Mouse (Mus musculus) liver, adult 2 months (tissue): ENCODE data around the gene Utrn.

Experiments
- CTCF ChIP-seq: fragments of 200-500 bp; IDR thresholded peaks from 2 replicates; pipeline ENCODE4 v1.5.1; 2011; ENCODE audit warnings: low read depth, low read length, control low read depth
- POLR2A ChIP-seq: fragments of 200-500 bp; IDR thresholded peaks from 2 replicates; pipeline ENCODE4 v1.6.1; 2011; ENCODE audit warnings: low read length, control low read depth; ENCODE audit not compliant: insufficient read depth; ENCODE audit errors: extremely low read depth

DNA sequence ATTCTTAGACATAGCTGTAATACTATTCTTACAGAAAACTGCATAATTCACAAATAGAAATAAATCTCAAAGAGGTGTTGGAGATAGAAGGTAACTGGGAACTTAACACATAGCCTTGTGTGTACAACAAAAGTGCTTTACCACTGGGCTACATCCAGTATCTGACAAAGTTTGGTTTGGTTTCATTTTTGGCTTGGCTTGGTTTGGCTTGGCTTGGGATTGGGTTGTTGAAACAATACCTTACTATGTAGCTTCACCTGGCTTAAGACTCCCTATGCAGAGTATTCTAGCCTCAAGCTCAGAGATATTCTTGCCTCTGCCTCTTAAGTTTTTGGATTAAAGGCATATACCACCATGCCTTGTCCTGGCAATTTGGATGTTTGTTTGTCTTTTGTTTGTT is 183.5 kb downstream of the Utrn start:
- no peak for TF ChIP-seq CTCF
- no peak for TF ChIP-seq POLR2A
